Mouse (Mus musculus) intestine, embryonic 16.5 days (tissue): ENCODE measurements around the gene Mxra7. TPM values are rescaled to one million over a fixed set of nuclear protein-coding genes. Genes with fewer than 3 reads are reported as not detected.

Source experiments
- ATAC-seq: fragments of 200-750 bp; cut with Nextera tagmentation; 2 replicates; pipeline ENCODE4 v1.8.0; 2017; ENCODE audit warnings: moderate TSS enrichment, moderate library complexity
- H3K27ac ChIP-seq: fragments of 300-500 bp; sonication (generic); 2 replicates; pipeline ENCODE4 v1.5.1; 2014; ENCODE audit warnings: mild to moderate bottlenecking, low read length
- H3K27me3 ChIP-seq: fragments of 300-500 bp; sonication (generic); replicated peaks from 2 replicates; pipeline ENCODE4 v1.6.1; 2014; ENCODE audit warnings: low read length, control low read depth, mixed read lengths; ENCODE audit not compliant: control insufficient read depth, insufficient read depth
- H3K36me3 ChIP-seq: fragments of 300-500 bp; sonication (generic); 2 replicates; pipeline ENCODE4 v1.6.1; 2014; ENCODE audit warnings: low read length, control low read depth; ENCODE audit not compliant: control insufficient read depth, insufficient read depth
- H3K4me1 ChIP-seq: fragments of 300-500 bp; sonication (generic); 2 replicates; pipeline ENCODE4 v1.6.1; 2014; ENCODE audit warnings: low read length, control low read depth, mixed read lengths; ENCODE audit not compliant: control insufficient read depth, insufficient read depth
- H3K4me2 ChIP-seq: fragments of 300-500 bp; sonication (generic); 2 replicates; pipeline ENCODE4 v1.6.1; 2014; ENCODE audit warnings: low read depth, low read length, control low read depth
- H3K4me3 ChIP-seq: fragments of 300-500 bp; sonication (generic); 2 replicates; pipeline ENCODE4 v1.5.1; 2014; ENCODE audit warnings: mild to moderate bottlenecking, low read length
- H3K9ac ChIP-seq: fragments of 300-500 bp; sonication (generic); 2 replicates; pipeline ENCODE4 v1.6.1; 2014; ENCODE audit warnings: low read depth, low read length
- H3K9me3 ChIP-seq: fragments of 300-500 bp; sonication (generic); 2 replicates; pipeline ENCODE4 v1.6.1; 2016; ENCODE audit warnings: low read length, control low read depth; ENCODE audit not compliant: control insufficient read depth
- WGBS: fragments of 180-500 bp; shearing (Covaris S2); extraction: QIAGEN DNeasy Blood & Tissue Kit; methylation state at CpG from one replicate; pipeline ENCODE4 v1.1.7; 2014; 5-methylcytosine and 5-hydroxymethylcytosine counted together
- polyA plus RNA-seq: library from polyadenylated mRNA; unstranded; fragments of >200 nt; fragmentation: Nextera tagmentation; extraction: Ambion mirVana; gene quantifications from 2 replicates; pipeline ENCODE4 v1.2.1, GENCODE M21; 2015

The Mxra7 gene
- polyA plus RNA-seq, 1 experiment from 2014 or later: 20.6 TPM

DNA sequence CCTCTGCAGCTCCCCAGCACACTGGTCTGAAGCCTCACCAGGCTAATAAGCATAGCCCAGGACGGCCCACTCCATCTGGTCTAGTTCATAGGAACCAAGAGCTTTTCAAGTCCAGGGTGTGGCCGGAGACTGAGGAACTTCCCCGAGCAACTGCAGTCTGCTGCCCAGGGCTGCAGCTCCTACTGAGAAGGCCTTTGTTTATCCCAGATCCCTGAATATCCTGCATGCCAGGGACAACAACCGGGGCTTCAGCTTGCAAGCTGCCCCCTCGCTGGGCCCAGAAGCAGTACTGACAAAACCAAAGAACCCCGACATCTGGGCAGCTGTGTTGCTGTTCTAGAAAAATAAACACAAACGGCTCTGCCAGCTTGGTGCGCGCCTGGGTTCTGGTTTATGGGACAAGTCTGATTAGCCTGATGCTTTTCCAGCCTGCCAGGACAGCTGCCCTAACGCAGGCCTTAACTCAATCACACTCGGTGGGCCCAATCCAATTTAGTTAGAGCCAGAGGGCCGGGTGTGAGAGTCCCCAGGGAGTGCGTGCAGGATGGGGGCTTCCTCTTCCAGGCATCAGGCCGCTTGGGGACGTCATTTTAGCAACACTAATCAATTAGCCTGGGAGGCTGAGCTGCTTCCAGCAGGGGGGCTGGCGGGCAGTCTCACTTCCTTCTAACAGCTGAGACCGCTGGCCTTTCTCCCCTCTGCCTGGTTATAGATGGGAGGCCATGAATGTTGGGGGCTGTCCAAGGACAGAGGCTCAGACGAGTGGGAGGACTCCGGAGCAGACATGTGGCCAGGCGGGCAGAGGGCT is 13.6 kb downstream of the Mxra7 start:
- H3K9ac ChIP-seq: peak overlapping the region; percentile 50
- no peak overlapping the region for H3K4me2 ChIP-seq
- no peaks in the 10 kb centered on the region for H3K9me3 ChIP-seq
- ATAC-seq: peak; percentile 12; the same call in 1 of the 2 replicates
- peak overlapping the region; percentile 90 for H3K27ac ChIP-seq
- H3K36me3 ChIP-seq: no peaks in the 10 kb centered on the region; the same call in 1 of the 2 replicates
- H3K4me3 ChIP-seq: no peak overlapping the region
- whole genome bisulfite sequencing: 25% methylated on average over 20 of the region's 20 CpGs
- peaks cover 65% of the 10 kb centered on the region for H3K4me1 ChIP-seq
- no peaks in the 10 kb centered on the region for H3K27me3 ChIP-seq

DNA sequence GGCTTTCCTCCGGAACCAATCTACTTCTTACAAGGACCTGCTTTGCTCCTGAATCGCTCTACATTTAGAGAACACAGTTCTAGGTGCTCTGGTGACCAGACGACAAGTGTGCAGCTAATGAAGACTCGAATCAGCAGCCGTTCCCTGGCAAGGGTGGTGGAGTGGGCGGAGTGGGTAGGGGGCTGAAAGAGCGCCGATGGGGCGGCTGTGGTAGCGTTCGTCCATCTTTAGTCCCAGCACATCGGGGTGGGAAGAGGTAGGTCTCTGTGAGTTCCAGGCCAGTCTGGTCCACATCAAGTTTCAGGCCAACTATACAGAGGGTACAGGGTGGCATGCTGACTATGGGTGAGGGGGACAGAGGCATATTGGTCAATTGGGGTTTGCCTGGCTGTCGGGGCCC is 14.2 kb downstream of the Mxra7 start:
- 77% methylated on average over 13 of the region's 13 CpGs for WGBS
- Histone ChIP-seq H3K4me2 (no peak overlapping the region), H3K9me3 (no peaks in the 10 kb centered on the region), H3K9ac (peak overlapping the region; percentile 50; the same call in 1 of the 2 replicates), H3K4me3 (no peak overlapping the region), H3K27ac (peak overlapping the region; percentile 90), H3K27me3 (no peaks in the 10 kb centered on the region), H3K4me1 (peaks cover 59% of the 10 kb centered on the region), H3K36me3 (no peaks in the 10 kb centered on the region; the same call in 1 of the 2 replicates)
- ATAC-seq: no peak

GRCm38 (mm10) chr11:116812793-116813529 is 14.9 kb downstream of the Mxra7 start:
- H3K27ac ChIP-seq: peak overlapping the region; percentile 80
- no peaks in the 10 kb centered on the region for H3K9me3 ChIP-seq
- 54% methylated on average over 21 of the region's 21 CpGs for WGBS
- H3K27me3 ChIP-seq: no peaks in the 10 kb centered on the region
- peak overlapping the region; percentile 54 for H3K9ac ChIP-seq
- no peak overlapping the region for H3K4me3 ChIP-seq
- no peaks in the 10 kb centered on the region; the same call in 1 of the 2 replicates for H3K36me3 ChIP-seq
- peaks cover 55% of the 10 kb centered on the region for H3K4me1 ChIP-seq
- peak; percentile 4; the same call in 1 of the 2 replicates for ATAC-seq
- H3K4me2 ChIP-seq: no peak overlapping the region

GRCm38 (mm10) chr11:116810983-116811901 is 16.6 kb downstream of the Mxra7 start:
- Histone ChIP-seq H3K4me3 (peak overlapping the region; percentile 36), H3K9ac (peak overlapping the region; percentile 53), H3K36me3 (no peaks in the 10 kb centered on the region; the same call in 1 of the 2 replicates), H3K9me3 (no peaks in the 10 kb centered on the region), H3K4me2 (peak overlapping the region; percentile 60), H3K4me1 (peaks cover 47% of the 10 kb centered on the region), H3K27ac (peak overlapping the region; percentile 72), H3K27me3 (no peaks in the 10 kb centered on the region)
- WGBS: 15% methylated on average over 29 of the region's 32 CpGs
- ATAC-seq: peak; percentile 77

GRCm38 (mm10) chr11:116810528-116810927 is 17.3 kb downstream of the Mxra7 start:
- ATAC-seq: no peak
- H3K27ac ChIP-seq: peak overlapping the region; percentile 72; the same call in 1 of the 2 replicates
- no peaks in the 10 kb centered on the region for H3K9me3 ChIP-seq
- peaks cover 47% of the 10 kb centered on the region for H3K4me1 ChIP-seq
- no peak overlapping the region for H3K4me3 ChIP-seq
- peak overlapping the region; percentile 53; the same call in 1 of the 2 replicates for H3K9ac ChIP-seq
- H3K4me2 ChIP-seq: no peak overlapping the region
- no peaks in the 10 kb centered on the region; the same call in 1 of the 2 replicates for H3K36me3 ChIP-seq
- 76% methylated on average over 11 of the region's 11 CpGs for WGBS
- no peaks in the 10 kb centered on the region for H3K27me3 ChIP-seq

DNA sequence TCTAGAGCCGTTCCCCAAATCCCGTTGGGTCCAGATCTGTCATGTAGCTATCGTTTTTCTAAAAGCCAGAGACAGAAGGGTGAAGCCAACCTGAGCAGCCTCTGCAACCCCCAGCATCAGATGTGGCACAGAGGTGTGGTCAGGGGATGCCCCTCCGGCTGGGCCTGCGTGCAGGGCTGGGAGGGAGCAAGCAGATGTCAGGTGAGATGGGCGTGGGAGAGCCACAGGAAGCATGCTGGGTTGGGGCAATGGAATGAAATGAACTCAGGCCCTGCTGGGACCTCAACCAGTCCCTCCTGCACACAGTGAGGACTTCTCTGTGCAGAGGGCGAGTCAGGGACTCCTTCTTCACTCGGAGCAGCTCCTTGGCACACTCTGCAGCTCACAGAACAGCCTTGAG is 18.3 kb downstream of the Mxra7 start:
- 86% methylated on average over 8 of the region's 8 CpGs for WGBS
- no peak overlapping the region for H3K4me3 ChIP-seq
- no peak for ATAC-seq
- H3K9me3 ChIP-seq: no peaks in the 10 kb centered on the region
- peaks cover 38% of the 10 kb centered on the region for H3K4me1 ChIP-seq
- H3K27me3 ChIP-seq: no peaks in the 10 kb centered on the region
- no peak overlapping the region for H3K27ac ChIP-seq
- no peaks in the 10 kb centered on the region; the same call in 1 of the 2 replicates for H3K36me3 ChIP-seq
- no peak overlapping the region for H3K9ac ChIP-seq
- no peak overlapping the region for H3K4me2 ChIP-seq

GRCm38 (mm10) chr11:116808811-116809395 is 18.9 kb downstream of the Mxra7 start:
- Histone ChIP-seq H3K27ac (no peak overlapping the region), H3K4me3 (no peak overlapping the region), H3K36me3 (no peaks in the 10 kb centered on the region; the same call in 1 of the 2 replicates), H3K27me3 (no peaks in the 10 kb centered on the region), H3K4me1 (peaks cover 32% of the 10 kb centered on the region), H3K9ac (no peak overlapping the region), H3K9me3 (no peaks in the 10 kb centered on the region), H3K4me2 (no peak overlapping the region)
- WGBS: 80% methylated on average over 11 of the region's 11 CpGs
- ATAC-seq: no peak

GRCm38 (mm10) chr11:116807938-116808606 is 19.8 kb downstream of the Mxra7 start:
- peak overlapping the region; percentile 3; the same call in 1 of the 2 replicates for H3K27ac ChIP-seq

More at GRCm38 (mm10) chr11:116807938-116808606, 19.8 kb downstream of the Mxra7 start:
- Histone ChIP-seq H3K4me3 (no peak overlapping the region), H3K9ac (no peak overlapping the region), H3K27me3 (no peaks in the 10 kb centered on the region), H3K4me2 (no peak overlapping the region), H3K4me1 (peaks cover 24% of the 10 kb centered on the region), H3K9me3 (no peaks in the 10 kb centered on the region), H3K36me3 (no peaks in the 10 kb centered on the region; the same call in 1 of the 2 replicates)
- peak; percentile 60 for ATAC-seq
- 19% methylated on average over 7 of the region's 7 CpGs for WGBS
